Mouse (Mus musculus) heart, postnatal 0 days (tissue): ENCODE measurements around the gene Ube2f.

ENCODE experiments used
- CTCF ChIP-seq: IDR thresholded peaks from 2 replicates; pipeline ENCODE4 v1.5.1; 2016; ENCODE audit warnings: antibody characterized with exemption, control low read depth, low read depth
- EP300 ChIP-seq: IDR thresholded peaks from 2 replicates; pipeline ENCODE4 v1.6.1; 2016; ENCODE audit warnings: antibody characterized with exemption, low read depth

GRCm38 (mm10) chr1:91211591-91212008 lies 38.5 kb upstream of the Ube2f start:
- no peak; the same call in 1 of the 2 replicates for TF ChIP-seq CTCF
- peak; percentile 90 for TF ChIP-seq EP300
